In genomic region chr7:113743982-113744381, GRCm38 (mm10) we compare ENCODE assay signal across 29 mouse cellular contexts. TPM values are rescaled to one million over a fixed set of nuclear protein-coding genes. Genes with fewer than 3 reads are reported as not detected.
DNase-seq lines count a peak whose midpoint lies in the region; ATAC-seq and TF ChIP-seq lines count a peak whose summit lies in the region.
"Had no signal": no experiment of that assay in that cellular context is flagged by ENCODE, and none has a peak within 500 bp of the region (broad histone marks: within the 10 kb centered on the region; RNA-seq: fewer than 3 reads in every experiment).

No protein-coding gene starts in this region.

- ATAC-seq in kidney, embryonic 15.5 days (replicated peaks; ENCODE audit: low FRiP score) = peak; percentile 84
- peak; percentile 60; the same call in 1 of the 2 replicates for ATAC-seq in neural tube, embryonic 14.5 days (ENCODE audit: low read depth)
- ATAC-seq: forebrain, embryonic 16.5 days; midbrain, embryonic 16.5 days had no signal

- no peaks in the 10 kb centered on the region; the same call in 1 of the 2 replicates for H3K27me3 ChIP-seq in kidney, embryonic 15.5 days
- H3K27me3 ChIP-seq in neural tube, embryonic 14.5 days (ENCODE audit: control insufficient read depth, insufficient read depth, low read length) = no peaks in the 10 kb centered on the region
- H3K27me3 ChIP-seq: hindbrain, embryonic 15.5 days; liver, embryonic 13.5 days; megakaryocyte, embryonic 14.5 days had no signal

- TF ChIP-seq CTCF in gastrocnemius, adult 2 months (IDR thresholded peaks at IDR 0.05) = no peak

- H3K4me2 ChIP-seq in kidney, embryonic 15.5 days = no peak overlapping the region
- no peak overlapping the region for H3K4me2 ChIP-seq in neural tube, embryonic 14.5 days (ENCODE audit: low read depth, low read length)
- H3K4me2 ChIP-seq: hindbrain, embryonic 15.5 days; liver, embryonic 13.5 days had no signal

- DNase-seq in kidney, adult 9 months = no peak
- DNase-seq in embryo, embryonic 10.5 days (ENCODE audit: low spot score) = peak; percentile 58
- peak; percentile 35 for DNase-seq in embryo, embryonic 9.5 days (ENCODE audit: extremely low spot score)
- no peak for DNase-seq in layer of hippocampus, postnatal 14 days (ENCODE audit: low spot score in 2 of 2)
- DNase-seq in gastrocnemius, adult 2 months = no peak
- DNase-seq: adrenal gland, adult 8-10 months; cerebellum, adult 11-12 months; cerebellum, postnatal 14 days; gastrocnemius, postnatal 36 days; heart, adult 2 months; heart, postnatal 36 days; kidney, postnatal 10 days; layer of hippocampus, postnatal 36 days; liver, embryonic 13.5 days; lung, adult 2 months; lung, postnatal 14 days; retina, postnatal 1 day; right cerebral cortex, postnatal 25 days; spleen, adult 18-20 months had no signal

- H3K4me3 ChIP-seq in kidney, embryonic 15.5 days (replicated peaks) = no peak overlapping the region
- H3K4me3 ChIP-seq in neural tube, embryonic 14.5 days (ENCODE audit: low read depth, low read length) = no peak overlapping the region
- H3K4me3 ChIP-seq in gastrocnemius, adult 2 months = no peak overlapping the region
- H3K4me3 ChIP-seq: embryonic facial prominence, embryonic 10.5 days; heart, adult 2 months; hindbrain, embryonic 15.5 days; layer of hippocampus, adult 2 months; liver, embryonic 13.5 days; megakaryocyte, embryonic 14.5 days; myocyte had no signal

- H3K4me1 ChIP-seq in kidney, embryonic 15.5 days = peaks cover 10% of the 10 kb centered on the region
- no peaks in the 10 kb centered on the region for H3K4me1 ChIP-seq in neural tube, embryonic 14.5 days (ENCODE audit: control insufficient read depth, insufficient read depth, low read length)
- H3K4me1 ChIP-seq: hindbrain, embryonic 15.5 days; liver, embryonic 13.5 days; megakaryocyte, embryonic 14.5 days had no signal

- no peak overlapping the region for H3K9ac ChIP-seq in kidney, embryonic 15.5 days
- H3K9ac ChIP-seq in neural tube, embryonic 14.5 days (replicated peaks; ENCODE audit: low read depth, low read length) = no peak overlapping the region
- H3K9ac ChIP-seq: hindbrain, embryonic 15.5 days; liver, embryonic 13.5 days had no signal

- no peaks in the 10 kb centered on the region for H3K9me3 ChIP-seq in kidney, embryonic 15.5 days (replicated peaks)
- H3K9me3 ChIP-seq in neural tube, embryonic 14.5 days (ENCODE audit: control insufficient read depth, low read length) = no peaks in the 10 kb centered on the region
- H3K9me3 ChIP-seq: embryonic facial prominence, embryonic 10.5 days; hindbrain, embryonic 15.5 days; liver, embryonic 13.5 days had no signal

- no peaks in the 10 kb centered on the region for H3K36me3 ChIP-seq in kidney, embryonic 15.5 days
- H3K36me3 ChIP-seq in neural tube, embryonic 14.5 days (ENCODE audit: control insufficient read depth, insufficient read depth, low read length) = no peaks in the 10 kb centered on the region
- H3K36me3 ChIP-seq: embryonic facial prominence, embryonic 10.5 days; hindbrain, embryonic 15.5 days; liver, embryonic 13.5 days had no signal

- WGBS in kidney, embryonic 15.5 days = 10% methylated on average over 5 of the region's 5 CpGs
- WGBS in neural tube, embryonic 14.5 days = 6% methylated on average over 5 of the region's 5 CpGs

- no peak overlapping the region for H3K27ac ChIP-seq in kidney, embryonic 15.5 days
- H3K27ac ChIP-seq in neural tube, embryonic 14.5 days (ENCODE audit: low read depth, low read length) = no peak overlapping the region
- no peak overlapping the region for H3K27ac ChIP-seq in gastrocnemius, adult 2 months
- H3K27ac ChIP-seq: embryonic facial prominence, embryonic 10.5 days; heart, adult 2 months; hindbrain, embryonic 15.5 days; layer of hippocampus, adult 2 months; liver, embryonic 13.5 days had no signal

- intact Hi-C loops in gastrocnemius, adult 2 months (cut with DNase I) = no loop called here

RNA-seq across cellular contexts. Expression of gene Spon1, which starts 21.8 kb away (rescaled TPM):
- 12.8 and 13.9 TPM in 2 replicates for polyA plus RNA-seq in kidney, embryonic 15.5 days (2015; fragmentation: Nextera tagmentation; extraction: Ambion mirVana)
- 81.7 and 95.0 TPM in 2 replicates for polyA plus RNA-seq in neural tube, embryonic 14.5 days (2014; fragmentation: Nextera tagmentation; extraction: Ambion mirVana)
- 10 to 100 TPM; 56.1 to 65.2 TPM for total RNA-seq in layer of hippocampus, postnatal 14 days (2021)
- total RNA-seq in gastrocnemius, adult 2 months (2021) = 1 to 10 TPM; 2.0 to 3.0 TPM
- total RNA-seq: MEL had no signal

Comparison
In these comparisons a context has a peak if more than half of its experiments do, and no peak if none do; other contexts are left out.
1. DNase-seq: peak in embryo, embryonic 10.5 days (single experiment) and embryo, embryonic 9.5 days (single experiment); none in kidney, adult 9 months (single experiment), layer of hippocampus, postnatal 14 days (0 of 2) and gastrocnemius, adult 2 months (single experiment).
2. RNA of gene Spon1, which starts 21.8 kb away (total RNA-seq): 56.1 to 65.2 TPM in layer of hippocampus, postnatal 14 days; 2.0 to 3.0 TPM in gastrocnemius, adult 2 months; every median in the first group is over 10 times any median in the second.